Mouse (Mus musculus): Measurements from ENCODE around the gene Tmem211.

DNA sequence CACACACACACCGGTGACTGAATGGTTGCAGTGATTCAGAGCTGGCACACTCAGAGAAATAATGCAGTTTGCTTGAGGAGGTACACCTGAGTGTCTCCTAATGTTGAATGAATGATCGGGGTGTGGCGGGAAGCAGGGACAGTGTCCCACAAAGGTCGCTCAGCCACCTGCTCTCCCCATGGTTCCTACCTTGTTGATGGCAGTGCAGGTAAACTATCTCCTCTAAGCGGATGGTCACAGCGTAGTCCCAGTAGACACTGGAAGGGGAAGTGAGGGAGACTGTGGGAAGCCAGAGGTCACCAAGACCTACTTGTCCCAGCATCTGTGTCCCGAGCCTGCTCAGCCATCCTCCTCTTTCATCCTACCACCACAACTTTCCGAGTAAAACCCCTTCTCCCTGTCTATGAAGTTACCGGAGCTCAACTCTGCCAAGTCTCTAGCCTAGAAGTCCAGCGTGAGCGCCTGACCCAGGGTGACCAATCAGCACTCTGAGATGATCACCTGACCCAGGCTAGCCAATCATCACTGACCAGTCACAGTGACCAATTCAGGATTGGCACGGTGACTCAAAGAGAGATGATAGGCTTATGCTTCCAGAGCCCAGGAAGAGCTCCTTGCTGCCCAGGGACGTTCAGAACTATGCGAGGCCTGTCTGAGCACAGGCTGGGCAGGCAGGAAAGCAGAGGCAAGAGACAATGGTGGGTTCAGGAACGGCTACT is 53.6 kb downstream of the Tmem211 start:
- no peak for TF ChIP-seq CTCF (IDR thresholded peaks at IDR 0.05; ENCODE audit: low read depth)
- TF ChIP-seq EP300 (IDR thresholded peaks at IDR 0.05; ENCODE audit: low read depth): no peak

Measured in heart, postnatal 0 days (tissue).